Mouse (Mus musculus): ENCODE data around the gene Zfp189.

Zfp189 gene

DNA sequence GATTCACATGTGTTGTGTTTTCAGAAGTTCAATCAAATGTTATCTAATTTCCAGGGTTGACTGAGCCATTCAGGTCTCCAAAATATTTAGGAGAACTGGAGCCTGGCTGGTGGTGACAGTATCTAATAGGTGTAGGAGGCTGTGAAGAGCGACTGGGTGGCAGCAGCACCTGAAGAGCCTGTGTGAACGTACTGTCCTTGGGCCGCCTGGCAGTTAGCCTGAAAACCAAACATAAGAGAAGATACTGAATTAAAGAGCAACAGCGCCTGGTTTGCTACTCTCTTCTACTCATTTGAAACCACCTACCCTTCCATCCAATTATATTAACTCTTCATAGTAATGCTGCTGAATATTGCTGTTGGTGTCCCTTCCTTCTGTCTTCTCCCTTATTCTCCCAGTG is 15.7 kb downstream of the Zfp189 start:
- DNase-seq (ENCODE audit: low spot score): no peak

DNA sequence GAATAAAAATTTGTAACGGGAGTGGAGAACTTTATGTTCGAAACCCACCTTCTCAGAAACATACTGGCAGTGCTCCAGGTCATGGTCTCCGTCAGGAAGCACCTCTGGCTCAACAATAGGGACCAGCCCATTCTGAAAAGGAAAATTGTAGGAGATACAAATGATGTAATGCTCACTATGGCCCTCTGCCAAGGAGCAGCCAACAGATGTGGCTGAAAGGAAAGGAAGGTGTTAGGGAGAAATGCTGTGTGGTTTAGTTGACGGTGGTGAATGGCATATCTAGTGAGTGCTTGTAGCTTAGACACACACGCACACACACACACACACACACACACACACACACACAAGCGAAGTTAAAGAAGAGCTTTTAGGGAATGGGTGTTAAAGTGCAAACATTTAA is 18.7 kb downstream of the Zfp189 start:
- no peak for DNase-seq (ENCODE audit: low spot score)

DNA sequence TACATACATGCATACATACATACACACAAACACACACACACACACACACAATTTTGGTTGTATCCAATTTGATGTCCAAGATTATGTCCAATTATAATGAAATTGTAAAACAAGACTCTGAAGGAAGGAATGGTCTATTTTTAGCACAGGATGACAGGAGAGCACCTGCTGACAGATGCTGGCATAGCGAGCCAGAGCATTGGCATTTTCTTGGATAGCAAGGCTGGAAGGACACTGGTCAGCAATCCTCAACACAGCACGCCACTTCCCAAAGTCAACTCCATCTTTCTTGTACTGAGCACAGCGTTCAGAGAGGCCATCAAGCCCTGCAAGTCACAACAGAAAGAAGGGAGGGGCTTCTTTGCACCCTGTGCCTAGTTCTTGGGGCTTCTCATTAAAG is 20.0 kb downstream of the Zfp189 start:
- no peak for DNase-seq (ENCODE audit: low spot score)

DNA sequence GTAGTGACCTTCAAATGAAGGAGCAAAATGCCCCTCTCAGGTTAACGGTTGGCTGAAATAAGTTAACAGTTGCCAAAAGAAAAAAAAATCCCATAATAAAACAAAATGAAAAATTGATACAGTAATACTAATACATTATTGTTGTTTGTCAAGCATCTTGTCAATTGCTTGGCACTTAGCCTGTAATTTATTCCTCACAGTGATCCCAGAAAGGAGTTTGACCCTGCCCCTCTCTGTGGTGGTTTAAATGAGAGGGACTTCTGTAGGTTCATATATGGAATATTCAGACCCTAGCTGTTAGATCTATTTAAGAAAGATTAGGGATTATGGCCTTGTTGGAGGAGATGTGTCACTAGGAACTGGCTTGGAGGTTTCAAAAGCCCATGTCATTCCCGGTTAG is 25.1 kb downstream of the Zfp189 start:
- DNase-seq (ENCODE audit: low spot score): no peak

DNA sequence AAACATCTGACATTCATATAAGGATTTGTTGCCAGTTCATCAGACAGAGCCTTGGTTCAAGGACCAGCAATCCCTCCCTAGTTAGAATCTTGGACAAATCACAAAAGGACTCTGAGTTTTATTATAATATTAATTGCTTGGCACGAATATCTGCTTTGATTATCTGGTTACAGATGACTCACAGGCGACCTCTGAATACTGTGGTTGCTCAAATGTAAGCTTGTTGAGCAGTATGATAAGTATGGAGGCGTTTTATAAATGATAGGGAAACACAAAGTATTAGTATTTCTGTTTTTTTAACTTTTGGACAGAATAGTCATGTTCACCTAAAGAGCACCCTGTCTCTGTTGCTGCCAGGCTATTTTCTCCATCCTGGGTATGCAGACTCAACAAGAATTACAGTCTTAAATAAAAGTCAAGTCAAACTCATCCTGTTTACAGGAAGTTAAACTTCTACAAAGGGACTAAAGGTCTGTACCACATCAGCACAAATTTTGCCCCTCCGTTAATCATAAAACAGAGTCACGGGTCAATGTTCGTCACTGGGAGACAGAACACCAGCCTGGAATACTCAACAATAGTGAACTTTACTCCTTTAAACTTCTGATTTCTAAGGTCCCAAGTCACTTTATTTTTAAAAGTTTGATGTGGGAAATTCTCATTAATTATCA is 26.0 kb downstream of the Zfp189 start:
- no peak for DNase-seq (ENCODE audit: low spot score)

DNA sequence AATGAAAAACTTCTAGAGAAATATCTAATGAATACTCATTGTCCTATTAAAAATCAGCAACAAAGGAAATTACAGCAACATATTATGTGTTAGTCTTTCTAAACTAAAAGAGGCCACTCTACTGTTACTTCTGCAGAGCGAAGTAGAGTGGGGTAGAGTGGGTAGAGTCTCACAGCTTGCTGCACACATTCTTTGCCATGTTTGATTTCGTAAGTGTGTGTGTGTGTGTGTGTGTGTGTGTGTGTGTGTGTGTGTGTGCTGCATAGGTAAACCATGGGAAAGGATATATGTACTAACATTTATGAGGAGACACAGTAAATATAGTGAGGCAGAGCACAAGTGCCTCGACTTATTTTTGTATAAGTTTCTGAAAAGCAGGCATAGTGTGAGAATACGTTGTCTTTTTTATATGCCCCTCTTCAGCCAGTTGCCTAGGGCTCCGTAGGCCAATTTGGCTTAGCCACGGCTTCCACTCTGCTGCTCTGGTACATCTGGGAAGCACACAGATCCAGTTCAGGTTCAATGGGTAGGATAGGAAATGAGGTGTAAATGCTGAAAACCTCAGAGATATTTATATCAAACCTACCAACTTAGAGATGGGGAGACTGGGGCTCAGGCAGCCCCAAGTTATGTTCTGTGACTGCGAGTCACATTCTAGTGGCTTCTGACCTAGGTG is 26.7 kb downstream of the Zfp189 start:
- DNase-seq (ENCODE audit: low spot score): no peak

DNA sequence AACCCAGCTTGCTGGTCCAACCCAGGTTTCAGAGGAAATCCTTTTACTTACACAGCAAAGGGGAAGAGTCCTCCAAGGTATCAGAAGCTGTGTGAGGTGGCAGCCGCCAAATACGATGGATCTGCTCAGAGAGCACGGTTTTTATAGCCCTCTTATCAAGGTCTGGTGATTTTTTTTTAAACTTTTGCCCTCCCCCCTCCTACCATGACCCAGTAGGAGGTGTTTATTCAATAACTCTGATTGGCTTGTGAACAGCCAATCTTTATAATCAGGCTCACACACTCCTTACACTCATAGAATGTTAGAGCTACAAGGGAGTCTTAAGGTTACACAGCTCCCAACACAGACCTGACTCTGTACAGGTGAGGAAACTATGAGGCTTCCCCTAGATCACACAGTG is 28.4 kb downstream of the Zfp189 start, which contains the start of gene Aldob:
Aldob (minus strand) TSS at position 164 of the 400 bp plus-strand sequence.
- no peak for DNase-seq (ENCODE audit: low spot score)

DNA sequence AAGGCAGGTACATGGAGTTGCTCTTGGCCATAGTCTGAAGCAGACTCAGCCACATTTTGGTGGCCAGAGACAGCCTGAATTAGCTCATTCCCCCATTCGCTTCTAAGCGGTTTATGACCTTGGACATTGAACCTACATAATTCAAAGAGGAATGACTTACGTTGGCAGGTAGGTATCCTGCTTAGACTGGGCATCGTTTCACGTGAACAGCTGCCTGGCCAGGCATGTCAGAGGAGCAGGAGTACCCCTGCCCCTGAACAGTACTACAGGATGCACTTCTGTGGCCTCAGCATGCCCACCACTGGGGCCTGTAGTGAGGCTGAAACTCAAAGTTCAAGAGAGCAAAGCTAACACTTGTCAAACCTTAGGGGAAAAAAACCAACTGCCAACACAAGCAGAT is 32.4 kb downstream of the Zfp189 start:
- DNase-seq (ENCODE audit: low spot score): no peak

DNA sequence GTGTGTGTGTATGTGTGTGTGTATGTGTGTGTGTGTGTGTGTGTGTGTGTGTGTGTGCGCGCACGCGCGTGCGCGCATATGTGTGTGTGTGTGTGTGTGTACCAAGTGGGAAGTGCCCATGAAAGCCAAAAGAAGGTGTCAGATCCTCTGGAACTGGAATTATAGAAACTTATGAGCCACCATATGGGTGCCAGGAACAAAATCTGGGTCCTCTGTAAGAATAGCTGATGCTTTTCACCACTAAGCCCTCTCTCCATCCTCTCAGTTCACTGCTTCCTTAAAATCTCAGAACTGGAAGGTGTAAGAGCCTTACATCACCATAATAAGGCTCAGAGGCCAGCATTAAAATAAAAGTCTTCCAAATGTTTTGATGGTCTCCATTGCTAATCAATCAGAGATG is 36.4 kb downstream of the Zfp189 start:
- no peak for DNase-seq (ENCODE audit: low spot score)

DNA sequence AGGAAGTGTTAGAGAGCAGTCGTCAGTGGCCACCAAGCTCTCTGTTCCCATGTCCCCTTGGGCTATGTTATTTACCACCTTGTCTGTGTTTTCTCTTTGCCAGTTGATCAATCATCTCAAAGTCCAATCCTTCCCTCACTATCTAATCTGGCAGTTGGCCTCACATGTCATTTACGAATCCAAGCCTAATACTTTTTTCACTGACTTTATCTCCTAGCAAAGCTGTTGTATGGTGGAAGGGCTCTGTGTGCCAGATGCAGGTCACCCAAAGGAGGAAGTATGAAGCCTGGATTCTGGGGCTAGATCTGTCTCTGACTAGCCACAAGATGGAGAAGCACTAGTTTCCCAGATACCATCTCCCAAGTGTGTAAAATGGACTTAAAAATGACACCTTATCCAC is 37.2 kb downstream of the Zfp189 start:
- DNase-seq (ENCODE audit: low spot score): no peak

DNA sequence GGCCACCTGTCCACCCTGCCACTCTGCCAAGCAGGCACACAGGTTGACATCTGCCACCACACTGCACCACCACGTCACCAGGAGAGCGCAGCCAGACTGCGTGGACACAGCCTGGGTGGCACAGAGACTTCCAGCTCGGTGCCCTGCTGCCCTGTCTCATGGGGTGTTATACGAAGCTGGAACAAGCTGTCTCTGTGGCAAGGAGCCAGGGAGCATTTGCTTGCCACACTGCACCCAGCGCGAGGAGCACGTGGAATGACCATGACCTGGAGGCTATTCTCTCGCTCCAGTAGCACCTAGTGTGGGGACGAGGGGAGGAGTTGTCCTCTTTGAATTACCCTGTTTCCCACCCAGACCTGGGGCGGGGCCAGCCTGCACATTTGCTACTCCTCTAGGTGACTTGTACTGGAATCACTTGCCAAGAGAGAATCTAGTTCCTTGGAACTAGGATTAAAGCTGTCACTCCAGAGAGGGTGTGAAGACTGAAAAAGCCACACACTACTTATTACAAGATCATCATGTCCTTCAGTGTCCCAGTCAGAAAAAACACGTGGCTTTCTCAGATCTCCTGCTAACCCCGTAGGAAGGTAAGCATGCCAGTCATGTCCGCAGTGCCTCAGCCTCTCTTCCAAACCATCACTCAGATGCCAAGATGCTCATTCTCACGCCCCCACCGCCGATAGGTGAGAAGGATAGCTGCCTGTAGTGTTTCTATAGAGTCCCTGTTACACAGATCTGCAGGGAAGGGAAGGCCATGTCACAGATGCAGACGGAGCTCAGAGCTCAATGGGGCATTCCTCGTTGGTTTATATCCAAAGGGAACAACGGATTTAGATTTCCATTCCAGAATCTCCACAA is 39.2 kb downstream of the Zfp189 start:
- DNase-seq (ENCODE audit: low spot score): no peak

DNA sequence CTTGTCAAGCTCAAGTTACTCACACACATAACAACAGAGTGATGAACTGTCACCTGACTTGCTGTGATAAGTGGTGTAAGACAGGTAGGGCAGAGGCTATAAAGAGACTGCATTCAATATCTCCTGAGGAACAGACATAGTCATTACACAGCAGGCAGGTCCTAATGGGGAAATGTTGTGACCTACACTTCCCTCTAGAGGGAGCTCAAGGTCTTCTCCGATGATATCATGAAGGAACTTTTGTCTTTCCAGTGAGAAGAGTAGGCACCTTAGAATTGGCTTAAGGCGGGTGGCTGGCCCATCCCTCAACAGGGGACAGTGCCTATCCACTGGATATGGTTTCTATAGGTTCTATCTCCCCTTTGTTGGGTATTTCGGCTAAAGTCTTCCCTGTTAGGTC is 46.6 kb downstream of the Zfp189 start:
- peak; percentile 73 for DNase-seq (ENCODE audit: low spot score)

DNA sequence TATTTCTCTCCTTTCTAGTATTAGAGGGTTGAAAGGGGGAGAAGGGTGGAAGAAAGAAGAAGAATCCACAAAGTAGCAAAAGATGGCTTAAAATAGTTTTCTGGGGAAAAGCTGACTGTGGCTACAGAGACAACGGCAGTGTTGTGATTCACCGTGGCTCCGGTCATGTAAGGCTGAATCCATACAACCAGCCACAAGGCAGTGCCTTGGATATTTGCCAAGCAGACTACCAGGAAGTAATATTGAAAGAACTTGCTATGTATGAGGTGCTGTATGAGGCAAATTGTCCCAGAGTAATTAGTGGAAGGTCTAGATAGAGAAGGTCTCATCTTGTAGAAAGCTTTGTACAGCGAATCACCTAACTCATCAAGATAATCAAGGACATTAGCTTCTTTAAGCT is 51.2 kb downstream of the Zfp189 start:
- DNase-seq (ENCODE audit: low spot score): no peak

Measured in c-Kit-positive CD71-positive TER-119-positive erythroid progenitor cells, embryonic 14.5 days (primary cell).